Mouse (Mus musculus) heart, postnatal 4 days (tissue): ENCODE measurements at regions not wholly inside any gene's neighbourhood (a gene's known extent, or its start where the extent isn't known, plus 50 kb on each side); places are given as distances from the start of the nearest gene placed in this dataset.
A peak's percentile ranks its signal among the peaks of the same experiment; 100 is the strongest.
"Not testable (repeated sequence)": the region's sequence is repeated elsewhere in the genome, so short reads cannot be mapped to it uniquely, and the experiment has no call there.

Experiments
- DNase-seq: peaks from one replicate; pipeline ENCODE4 v3.0.0; 2021

DNA sequence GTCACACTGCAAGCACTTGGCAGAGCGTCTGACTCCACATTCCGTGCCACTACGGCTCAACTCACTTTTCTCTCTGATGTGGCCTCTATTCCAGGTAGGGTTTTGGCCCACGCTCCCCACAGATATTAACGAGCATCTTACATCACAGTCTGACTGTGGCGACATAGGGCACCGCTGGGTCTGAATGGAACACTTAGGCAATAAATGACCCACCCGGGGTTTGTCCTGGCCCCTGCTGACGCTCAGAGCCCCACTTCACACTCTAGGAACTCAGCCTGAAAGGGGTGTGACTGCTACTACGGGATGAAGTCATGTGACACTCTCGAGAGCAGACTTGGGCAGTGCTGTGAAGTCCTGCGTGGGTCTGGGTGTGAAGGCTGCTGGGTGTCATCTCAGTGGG lies 475.9 kb downstream of the Zfp704 start:
- no peak for DNase-seq

DNA sequence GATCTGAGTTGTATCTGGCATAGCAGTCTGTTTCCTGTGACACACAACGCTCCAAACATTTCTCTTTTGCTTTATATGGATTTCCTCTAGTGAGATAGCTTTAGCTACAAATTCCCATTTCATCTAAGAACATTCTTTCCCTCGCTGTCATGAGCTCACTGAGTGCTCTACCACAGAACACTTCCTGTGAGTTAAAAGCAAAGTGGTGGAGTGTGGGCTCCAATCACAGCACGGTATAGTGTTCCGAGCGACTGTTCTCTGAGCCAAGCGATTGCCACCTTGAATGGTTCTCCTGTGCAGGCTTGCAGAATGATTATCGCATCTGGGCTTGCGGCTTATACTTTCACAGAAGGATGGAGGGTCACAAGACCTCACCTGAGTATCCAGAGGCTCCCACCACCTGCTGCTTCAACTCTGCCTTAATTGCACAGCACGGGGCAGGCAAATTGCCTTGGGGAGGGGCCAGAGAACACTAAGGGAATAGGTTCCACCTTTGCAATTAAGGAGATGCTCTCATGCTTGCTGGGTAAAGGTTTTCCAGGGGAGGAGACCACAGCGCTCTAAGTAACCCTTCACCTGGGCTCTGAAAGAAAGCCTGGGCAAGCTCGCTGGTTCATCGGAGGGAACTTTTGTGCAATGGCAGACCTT lies 477.7 kb downstream of the Zfp704 start:
- no peak for DNase-seq

DNA sequence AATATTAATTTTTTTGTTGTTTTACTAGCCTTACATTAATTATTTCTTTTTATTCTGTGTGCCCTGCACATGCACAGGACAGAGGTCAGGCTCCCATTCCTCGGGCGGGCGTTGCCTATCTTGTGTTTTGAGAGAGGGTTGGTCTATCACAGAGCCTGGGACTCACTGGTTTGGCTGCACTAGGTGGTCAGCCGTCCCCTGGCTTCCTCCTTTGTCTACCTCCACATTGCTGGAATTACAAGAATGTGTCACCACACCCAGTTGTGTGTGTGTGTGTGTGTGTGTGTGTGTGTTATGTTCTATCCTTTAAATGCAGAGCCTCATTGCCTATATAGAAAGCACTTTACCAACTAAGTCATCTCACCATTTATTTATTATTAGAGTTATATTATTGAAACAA lies 478.5 kb downstream of the Zfp704 start:
- DNase-seq, result no peak

DNA sequence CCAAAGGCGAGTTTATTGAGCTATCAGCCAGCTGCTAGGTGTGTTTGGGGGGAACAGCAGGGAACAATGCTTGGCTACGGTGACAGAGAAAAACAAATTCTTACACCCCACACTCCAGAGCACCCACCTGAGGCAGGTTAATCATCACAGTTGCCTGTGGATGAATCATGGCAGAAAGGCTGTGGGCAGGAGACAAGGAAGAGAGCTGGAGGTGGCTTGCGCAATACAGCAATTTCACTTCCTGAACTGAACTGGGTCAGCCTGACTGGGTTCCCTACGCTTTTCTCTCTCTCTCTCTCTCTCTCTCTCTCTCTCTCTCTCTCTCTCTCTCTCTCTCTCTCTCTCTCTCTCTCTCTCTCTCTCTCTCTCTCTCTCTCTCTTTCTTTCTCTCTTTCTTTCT lies 481.5 kb downstream of the Zfp704 start:
- no peak for DNase-seq

DNA sequence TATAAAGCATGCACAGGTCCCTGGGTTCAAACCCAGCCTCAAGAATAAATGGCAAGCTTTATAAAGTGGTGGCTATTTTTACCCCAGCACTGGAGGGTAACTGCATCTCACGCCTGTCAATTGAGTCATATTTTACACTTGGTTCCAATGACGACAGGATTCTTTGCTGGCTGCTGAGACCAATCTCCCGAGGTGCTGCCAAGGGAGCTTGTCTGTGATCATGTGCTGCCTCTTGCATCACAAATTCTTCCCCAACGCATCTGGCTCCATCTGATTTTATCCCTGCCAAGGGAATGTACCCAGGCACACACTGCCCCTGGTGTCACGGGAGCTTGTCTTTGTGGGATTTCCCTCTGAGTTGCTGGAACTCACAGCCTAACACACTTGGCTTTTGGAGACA lies 486.8 kb downstream of the Zfp704 start:
- peak; percentile 65 for DNase-seq

DNA sequence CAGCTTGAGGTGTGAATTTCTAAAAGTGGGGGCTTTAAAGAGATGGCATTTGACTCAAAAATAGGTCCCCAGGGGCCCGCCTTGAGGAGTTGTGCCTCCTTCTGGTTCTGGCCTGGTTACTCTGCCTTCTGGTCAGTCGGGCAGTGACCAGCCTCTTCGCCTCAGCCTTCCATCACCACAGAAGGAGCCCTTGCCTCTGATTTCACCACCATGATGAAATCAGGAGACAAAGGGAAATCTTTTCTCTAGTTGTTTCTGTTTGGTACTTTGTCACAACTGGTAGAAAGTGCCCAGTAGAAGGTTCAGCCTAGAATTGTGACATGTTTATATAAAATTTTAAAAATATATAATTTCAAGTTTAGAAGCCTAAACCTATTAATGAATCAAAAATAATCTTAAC lies 492.0 kb downstream of the Zfp704 start:
- no peak for DNase-seq

DNA sequence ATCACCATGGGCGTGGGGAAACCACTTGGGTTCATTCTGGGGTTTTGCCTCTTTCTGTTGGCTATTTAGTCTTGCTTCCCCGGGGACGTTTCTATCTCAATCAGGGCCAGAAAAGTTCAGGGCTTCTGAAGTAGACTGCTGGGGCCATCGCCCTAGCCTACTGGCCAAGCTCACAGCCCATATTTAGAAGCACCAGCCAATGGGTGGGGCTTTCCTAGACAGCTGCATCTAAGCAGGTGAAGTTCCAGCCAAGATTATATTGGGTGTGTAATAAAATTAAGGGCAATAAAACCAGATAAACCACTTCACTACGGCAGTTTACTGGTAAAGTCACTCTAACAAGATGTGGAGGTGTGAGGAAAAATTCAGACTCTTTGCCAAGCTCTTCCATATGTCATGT lies 496.5 kb downstream of the Zfp704 start:
- DNase-seq, result no peak

DNA sequence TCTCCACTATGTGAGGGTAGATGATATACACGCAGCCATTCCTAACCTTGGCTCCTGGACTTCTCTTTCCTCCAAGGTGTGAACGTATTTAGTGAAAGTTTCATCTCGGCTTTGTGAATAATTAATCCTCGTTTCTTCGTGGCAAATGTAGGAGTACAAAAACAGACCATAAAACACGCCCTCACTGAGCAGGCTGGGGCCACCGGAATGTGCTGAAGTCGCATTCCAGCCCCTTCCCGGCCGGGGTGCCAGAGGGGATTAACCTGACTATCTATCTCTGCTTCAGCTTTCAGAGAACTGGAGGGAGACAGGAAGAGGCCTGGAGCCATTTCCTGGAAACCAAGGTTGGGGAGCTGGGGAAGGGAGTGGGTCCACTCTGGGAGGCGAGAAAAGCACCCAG lies 499.1 kb downstream of the Zfp704 start:
- no peak for DNase-seq

DNA sequence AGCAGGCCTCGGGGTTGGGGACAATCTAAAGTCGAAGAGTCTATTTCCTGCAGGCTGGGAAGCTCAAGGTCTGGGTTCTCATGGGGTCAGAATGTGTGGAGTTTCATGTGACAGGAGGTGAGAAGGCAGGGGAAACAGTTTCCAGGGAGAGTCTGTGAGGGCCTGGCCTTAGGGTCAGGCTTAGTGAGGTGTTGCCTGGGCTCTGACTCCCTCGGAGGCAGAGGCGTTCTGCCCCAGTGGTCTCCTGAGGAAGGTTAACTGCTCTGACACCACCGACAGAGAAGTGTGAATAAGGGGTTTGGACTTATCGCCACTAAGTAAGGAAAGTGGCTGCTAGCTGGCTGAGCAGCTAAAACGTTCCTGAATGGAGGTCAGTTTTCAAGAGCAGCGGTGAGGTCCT lies 499.9 kb downstream of the Zfp704 start:
- no peak for DNase-seq

DNA sequence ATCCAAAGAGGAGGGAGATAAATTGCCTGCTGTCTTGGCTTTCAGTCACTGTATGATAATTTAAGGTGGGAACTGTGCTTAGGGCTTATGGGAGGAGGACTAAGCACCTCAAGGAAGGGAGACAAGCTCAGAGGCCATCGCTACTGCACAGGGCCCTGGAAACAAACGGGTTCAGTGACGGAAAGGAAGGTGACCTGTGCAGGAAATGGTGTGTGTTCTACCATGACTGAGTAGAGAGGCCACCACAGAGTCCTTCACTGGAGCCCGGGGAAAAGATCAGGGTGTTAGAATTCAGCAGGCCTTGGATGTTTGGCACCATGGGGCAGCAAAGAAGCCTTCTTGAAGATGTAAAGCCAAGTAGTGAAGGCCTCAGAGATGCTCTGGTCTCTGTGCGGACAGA lies 500.4 kb downstream of the Zfp704 start:
- no peak for DNase-seq

DNA sequence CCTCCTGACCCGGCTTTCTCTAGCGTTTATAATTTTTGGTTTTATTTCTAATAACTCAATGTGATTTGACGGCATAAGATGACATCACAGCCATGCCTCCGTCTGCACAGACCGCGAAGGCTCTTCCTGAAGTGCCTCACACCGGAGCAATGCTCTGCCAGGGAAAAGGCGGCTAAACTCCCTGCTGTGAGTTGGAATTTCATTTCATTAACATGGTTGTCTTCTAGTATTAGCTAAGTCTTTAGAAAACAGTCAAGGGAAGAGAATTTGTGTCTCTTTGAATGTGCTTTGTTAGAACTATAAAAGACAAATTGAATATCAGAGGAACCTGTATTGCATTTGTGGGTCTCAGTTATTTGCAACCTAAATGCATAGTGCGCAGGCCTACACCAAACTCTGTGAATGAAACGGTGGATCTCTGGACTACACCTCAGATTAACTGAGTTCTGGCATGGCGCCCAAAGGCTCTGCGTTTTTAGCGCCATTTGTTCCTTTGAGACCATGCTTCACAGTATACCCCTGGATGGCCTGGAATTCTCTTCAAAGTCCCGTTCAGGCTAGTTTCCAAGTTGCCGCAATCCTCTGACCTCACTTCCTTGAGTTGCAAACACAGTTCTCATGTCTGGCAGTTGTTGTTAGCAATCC lies 502.0 kb downstream of the Zfp704 start:
- DNase-seq, result no peak

DNA sequence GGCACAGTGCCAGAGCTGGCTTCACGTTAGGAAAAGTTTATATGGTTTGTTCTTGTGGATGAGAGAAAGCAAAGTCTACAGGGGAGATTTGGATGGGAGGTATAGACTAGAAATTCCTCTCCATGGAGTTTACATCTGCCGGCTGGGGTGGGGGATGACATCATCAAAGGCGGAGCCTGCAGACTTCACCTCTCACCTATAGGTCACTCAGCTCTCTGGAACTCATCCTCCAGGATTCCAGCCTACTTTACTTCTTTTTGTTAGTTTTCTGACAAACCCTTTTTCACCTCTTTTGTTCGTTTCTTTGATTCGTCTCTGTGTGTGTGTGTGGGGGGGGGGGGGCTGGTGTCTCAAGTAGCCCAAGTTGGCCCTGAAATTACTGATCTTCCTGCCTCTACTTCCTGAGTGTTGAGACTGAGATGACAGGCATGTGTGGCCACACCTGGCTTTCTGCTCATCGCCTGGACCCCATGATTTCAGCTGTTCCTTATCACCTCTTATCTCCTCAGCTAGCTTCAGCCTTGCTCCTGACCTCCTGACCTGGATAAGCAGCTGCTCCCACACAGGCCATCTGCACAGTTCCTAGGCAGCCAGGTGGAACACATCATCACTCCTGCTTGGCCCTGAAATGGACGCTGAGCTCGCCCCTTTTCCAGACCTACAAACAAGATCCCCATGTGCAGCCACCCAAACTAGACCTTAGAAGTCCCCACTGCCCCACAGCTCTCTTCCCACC lies 504.5 kb downstream of the Zfp704 start:
- no peak for DNase-seq

DNA sequence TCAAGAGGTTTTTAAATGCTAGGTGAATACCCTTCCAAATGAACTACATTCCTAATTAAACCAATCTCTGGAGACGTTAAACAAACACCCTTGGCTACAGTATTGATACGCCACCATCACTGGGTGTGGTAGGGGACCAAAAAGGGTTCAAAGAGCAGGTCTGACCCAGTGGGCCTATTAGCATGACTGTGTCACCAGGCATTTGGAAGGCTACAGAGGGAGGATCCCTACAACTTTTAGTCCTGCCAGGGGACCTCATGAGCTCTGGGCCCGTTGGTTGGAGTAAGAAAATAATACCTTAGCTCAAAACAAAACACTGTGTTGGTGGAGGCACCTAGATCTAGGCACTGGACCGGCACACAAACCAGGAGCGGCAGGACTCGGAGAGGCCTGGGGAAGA lies 506.4 kb downstream of the Zfp704 start:
- DNase-seq, result no peak

DNA sequence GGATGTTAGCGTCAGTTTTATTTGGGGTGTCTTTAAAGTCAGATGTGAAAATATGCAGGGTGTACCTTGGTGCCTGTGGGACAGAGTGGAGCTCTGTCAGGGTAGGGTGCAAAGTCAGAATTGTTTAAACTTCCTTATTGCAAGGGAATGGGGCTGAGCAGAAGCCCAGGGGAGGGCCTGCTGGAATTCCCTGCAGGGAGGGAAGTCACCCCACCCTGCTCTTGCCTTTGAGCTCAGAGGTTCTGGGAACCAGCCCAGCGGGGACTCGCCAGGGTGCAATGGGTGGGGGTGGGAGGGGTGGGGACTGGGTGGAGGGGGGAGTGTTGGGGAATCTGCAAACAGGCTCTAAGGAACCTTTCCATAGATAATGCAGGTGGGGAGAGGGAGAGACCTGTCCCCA lies 508.6 kb downstream of the Zfp704 start:
- no peak for DNase-seq

DNA sequence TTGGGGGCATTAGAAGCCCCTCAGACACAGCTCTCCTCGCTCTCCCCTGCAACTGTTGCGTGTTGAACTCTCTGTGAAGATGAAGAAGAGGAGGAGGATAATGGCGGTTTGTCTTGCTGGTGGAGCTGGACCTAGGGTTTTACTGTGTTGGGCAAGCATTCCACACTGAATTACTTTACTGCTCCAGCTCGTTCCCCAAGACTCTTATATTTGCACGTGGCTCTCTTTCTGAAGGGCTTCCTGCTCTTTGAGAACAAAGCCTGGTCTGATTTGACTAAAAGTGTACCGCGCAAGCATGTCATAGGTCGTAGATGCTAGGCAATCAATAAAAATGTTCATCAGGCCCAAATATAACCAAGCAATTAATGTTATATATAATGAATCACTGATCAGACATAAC lies 509.1 kb downstream of the Zfp704 start:
- DNase-seq, result no peak

DNA sequence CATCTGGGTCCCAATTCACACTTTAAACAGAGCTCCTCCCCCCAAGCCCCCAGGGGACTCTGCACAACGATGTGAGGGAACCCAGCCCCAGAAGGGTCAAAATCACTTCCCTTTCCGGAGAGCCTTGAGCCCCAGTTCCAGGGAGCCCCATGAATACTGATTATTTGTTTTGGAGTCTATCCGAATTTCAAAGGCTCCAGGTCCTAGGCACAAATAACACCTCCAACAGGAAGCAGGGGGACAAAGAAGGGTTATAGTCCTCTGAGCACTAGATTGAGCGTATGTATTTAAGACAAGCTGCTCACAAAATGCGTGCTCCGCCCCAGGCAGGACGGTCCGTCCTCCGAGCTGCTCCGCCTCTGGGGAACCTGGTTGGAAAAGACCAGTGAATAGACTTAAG lies 511.4 kb downstream of the Zfp704 start:
- DNase-seq, result no peak

DNA sequence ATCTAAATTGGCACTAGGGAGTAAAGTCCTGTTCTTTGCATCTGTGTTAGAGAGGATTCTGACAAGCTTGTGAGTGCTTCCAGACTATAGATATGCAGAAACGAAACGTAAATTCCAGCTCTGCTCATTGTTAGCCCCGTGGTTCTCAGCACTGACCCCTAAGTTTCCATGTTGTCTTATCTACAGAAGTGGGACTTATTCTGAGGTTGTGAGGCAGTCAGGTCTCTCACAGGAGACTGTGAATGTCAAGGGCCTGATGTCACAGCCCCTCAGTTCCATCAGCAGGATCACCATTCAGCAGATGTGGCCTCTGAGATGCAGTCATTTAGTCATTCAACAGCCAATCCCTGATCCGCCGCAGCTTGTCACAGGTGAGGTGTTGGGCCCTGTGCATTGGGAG lies 525.8 kb downstream of the Zfp704 start:
- no peak for DNase-seq

DNA sequence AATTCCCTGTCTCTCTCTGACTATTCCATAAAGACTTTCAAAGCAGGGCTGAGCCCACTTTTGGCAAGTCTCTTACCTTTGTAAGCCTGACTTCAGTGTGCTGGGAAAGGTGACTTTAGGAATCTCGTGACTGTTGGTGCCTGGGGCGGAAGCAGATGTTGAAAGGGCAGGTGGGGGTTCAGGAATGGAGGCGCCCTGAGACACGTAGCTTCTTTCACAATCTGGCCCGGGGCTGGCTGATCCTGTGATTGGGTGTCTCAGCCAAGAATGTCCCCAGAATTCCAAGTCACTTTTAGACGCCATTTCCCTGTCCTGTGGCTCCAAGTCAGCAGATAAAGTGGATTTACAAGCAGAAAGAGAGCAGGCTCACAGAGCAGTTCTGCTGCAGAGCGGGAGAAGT lies 527.8 kb downstream of the Zfp704 start:
- no peak for DNase-seq

DNA sequence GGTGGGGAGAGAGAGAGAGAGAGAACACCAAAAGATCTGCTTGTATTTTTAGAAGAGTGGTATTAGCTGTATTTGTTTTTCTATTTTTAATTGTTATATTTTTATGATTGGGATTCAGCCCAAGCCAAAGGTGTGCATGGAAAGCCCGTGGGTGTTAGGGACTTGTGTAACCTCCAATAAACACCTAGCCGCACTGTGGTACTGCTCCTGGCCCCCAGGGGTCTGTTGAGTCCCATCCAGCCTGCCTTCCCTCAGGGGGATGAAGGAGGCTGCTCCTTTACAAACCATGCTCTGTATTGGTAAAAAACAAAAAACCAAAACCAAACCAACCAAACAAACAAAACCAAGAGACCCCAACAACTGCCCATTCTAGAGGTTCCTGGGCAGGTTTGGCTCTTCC lies 531.7 kb downstream of the Zfp704 start:
- no peak for DNase-seq

DNA sequence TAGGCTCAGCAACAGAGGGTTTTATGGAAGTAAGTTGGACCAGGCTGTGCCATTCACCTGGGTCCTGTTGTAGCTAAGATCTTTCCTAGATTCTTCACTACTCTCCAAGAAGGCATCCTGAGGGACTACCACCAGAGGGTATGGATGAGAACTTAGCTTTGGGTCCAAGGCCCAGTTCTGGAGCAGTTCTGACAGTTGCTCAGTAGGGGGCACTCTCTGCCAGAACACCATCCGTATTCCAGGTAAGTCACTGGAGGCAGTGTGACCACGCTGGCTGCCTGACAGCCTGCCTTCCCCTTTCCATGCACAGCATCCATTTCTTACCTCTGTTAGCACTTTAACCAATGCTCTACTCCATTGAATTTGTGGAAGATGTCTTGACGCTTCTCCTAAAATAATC lies 533.2 kb downstream of the Zfp704 start:
- peak; percentile 80 for DNase-seq

DNA sequence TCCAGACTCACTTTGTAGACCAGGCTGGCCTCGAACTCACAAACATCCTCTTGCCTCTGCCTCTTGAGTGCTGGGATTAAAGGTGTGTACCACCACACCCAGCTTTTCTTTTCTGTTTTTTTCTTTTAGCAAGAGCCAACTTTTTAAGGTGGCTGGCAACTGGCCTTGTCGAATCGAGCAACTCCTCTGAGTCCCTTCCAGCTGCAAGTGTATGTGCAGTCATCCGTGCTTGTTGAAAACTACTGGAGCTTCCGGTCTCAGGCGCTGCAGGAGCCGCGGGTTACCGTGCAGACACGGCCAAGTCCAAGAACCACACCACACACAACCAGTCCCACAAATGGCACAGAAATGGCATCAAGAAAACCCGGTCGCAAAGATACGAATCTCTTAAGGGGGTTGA lies 537.4 kb downstream of the Zfp704 start:
- not testable (repeated sequence) for DNase-seq

DNA sequence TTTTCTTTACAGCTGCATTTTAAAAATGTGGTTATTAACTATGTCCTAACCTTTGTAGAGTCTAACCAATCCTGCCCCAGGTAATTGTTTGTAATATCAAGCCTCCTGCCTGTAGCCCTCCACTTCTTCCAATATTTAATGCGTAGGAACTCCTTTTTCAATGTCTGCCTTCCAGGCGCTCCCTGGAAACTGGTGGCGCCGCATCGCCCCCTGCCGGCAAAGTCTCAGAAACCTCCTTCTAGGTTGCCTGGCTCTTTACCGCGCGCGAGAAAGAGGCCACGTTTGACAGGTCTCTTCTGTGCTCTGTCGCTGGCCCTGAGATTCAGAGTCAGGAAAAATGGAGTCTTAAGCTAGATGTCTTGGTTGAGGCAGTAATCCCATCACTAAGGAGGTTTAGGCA lies 542.8 kb downstream of the Zfp704 start:
- DNase-seq, result peak; percentile 89

DNA sequence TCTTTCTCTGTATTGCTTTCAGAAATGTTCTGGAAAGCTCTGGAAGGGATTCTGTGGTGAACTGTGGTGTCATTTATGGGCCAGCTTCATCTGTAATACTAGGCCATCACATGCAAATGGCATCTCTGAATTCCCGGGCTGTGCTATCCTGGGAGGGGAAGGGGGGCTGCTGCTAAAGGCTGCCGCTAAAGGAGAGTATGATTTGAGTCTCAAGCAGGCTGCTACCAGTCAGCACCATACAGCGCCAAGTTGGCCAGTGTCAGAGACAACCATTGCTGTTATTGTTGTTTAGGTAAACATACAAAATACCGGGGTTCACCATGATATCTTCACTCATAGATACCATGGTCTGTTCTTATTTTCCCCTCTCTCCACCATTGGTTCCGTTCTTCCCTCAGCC lies 543.5 kb downstream of the Zfp704 start:
- no peak for DNase-seq

DNA sequence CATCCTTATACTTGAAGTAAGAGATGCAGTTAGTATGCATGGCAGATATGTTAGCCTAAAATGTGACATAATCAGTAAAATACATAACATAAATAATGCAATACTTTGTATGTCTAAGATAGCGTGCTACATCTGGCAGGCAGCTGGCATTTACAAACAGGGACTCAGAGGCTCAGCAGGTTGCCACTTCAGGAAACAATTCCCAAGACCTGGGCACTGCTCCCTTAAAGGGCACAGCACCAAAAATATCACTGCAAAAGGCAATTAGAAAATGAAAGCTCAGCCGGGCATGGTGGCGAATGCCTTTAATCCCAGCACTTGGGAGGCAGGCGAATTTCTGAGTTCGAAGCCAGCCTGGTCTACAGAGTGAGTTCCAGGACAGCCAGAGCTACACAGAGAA lies 544.0 kb downstream of the Zfp704 start:
- DNase-seq, result no peak
